Mouse (Mus musculus) spleen, postnatal 4 days (tissue): ENCODE measurements around the gene Gtdc1.

Source experiments
- DNase-seq, 2 experiments: peaks; one replicate each; pipeline ENCODE4 v3.0.0; 2022; ENCODE audit warnings: low spot score in 2 of 2

Gene Gtdc1

DNA sequence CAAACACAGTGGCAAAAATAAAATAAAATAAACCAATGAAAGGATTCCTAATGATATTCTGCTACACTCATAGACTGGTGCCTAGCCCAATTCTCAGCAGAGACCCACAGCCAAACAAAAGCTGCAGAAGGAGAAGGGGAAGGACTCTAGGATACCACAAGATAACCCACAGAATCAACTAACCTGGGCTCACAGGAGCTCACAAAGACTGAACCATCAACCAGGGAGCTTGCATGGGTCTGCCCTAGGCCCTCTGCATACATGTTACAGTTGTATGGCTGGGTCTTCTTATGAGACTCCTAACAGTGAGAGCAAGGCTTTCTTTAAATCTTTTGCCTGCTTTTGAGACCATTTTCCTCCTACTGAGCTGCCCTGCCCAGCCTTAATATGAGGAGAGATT lies 2.8 kb downstream of the Gtdc1 start:
- no peak for DNase-seq

DNA sequence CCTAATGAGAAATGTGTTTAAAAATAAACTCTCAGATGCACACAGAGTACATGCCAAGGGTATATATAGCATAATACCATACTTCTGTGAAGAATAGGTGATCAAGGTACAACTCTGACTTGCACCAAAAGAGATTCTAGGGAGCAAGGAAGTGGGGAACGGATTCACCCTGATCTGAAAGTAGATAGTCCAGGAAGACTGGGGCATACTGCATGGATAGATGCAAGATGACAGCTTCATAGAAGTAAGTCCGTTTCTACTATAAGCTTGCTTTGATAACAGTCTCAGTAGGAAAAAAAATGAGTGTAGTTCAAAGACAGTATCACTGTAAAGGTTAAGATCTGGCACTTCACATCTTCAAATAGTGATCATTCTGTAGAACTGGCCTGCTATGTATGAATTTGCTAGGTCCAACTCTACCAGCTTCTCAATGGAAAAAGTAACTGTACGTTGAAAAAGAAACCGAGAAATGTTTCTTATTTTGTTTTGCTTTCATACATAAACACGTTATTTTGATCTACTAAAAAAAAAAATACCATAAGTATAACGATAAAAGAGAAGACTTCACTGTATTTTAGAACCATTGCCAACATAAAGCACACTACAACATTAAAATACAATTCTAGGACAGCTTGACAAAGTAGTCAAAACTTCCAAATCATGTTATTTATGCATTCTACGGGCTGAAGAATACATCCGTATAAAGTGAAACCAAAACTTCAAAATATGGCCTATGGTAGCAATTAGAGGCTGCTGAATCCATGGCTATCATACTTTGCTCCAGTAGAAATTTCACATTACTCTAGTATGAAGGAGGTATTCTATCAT lies 4.2 kb downstream of the Gtdc1 start:
- DNase-seq: no peak

- DNase-seq: no peak
Measured at GRCm38 (mm10) chr2:44922500-44922899, 5.0 kb downstream of the Gtdc1 start.

DNA sequence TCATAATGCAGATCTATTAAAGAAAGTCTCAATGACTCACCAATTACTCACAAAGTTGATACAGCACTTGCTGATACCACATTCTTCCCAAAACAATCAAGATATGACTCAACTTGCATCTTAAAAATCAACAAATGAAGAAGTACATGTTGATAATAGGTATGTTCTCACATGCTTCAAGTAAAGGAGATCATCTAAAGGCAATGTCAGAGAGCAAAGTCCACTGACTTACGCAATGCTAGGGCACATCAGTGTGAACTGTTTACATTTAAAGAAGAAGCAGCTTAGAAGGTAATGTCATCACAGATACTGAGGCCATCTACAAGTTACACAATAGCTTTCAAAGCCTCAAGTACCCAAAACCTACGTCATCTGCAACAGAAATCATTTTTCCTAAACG lies 7.0 kb downstream of the Gtdc1 start:
- DNase-seq: no peak

DNA sequence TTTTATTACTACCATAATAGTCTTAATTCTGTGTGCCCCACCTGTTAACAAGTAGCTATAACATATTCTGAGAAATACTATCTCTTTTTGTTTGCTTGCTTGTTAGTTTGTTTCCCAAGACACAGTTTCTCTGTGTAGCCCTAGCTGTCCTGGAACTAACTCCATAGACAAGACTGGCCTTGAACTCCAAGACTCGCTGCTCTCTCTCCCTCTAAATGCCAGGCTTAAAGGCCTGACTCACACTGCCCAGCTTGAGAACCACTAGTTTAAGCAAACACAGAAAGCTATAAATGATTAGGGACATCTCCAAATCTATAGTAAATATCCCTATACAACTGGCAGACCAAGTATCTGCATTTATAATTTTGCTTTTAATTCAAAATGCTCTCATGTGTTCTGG lies 8.1 kb downstream of the Gtdc1 start:
- DNase-seq: no peak

GRCm38 (mm10) chr2:44918737-44919136 lies 8.7 kb downstream of the Gtdc1 start:
- no peak for DNase-seq

- no peak for DNase-seq
Measured at GRCm38 (mm10) chr2:44916286-44916685, 11.2 kb downstream of the Gtdc1 start.

DNA sequence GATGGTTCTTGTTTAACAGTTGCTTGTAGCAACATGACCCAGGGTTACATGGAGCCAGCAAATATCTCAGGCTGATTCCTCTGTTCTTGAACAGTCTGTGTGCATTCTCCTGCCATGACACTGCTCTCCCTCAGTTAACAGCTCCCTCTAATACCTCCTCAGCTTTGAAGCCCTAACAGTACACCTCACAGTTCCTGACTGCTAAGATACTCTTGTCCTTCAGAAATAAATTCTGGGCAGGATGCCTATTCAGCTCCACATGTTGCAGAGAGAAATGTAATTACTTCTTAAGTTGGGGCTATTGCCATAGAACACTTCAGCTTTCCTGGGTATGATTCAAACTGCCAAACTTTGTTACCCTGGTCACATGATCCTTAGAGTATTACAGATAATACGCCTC lies 29.7 kb downstream of the Gtdc1 start:
- DNase-seq: no peak

DNA sequence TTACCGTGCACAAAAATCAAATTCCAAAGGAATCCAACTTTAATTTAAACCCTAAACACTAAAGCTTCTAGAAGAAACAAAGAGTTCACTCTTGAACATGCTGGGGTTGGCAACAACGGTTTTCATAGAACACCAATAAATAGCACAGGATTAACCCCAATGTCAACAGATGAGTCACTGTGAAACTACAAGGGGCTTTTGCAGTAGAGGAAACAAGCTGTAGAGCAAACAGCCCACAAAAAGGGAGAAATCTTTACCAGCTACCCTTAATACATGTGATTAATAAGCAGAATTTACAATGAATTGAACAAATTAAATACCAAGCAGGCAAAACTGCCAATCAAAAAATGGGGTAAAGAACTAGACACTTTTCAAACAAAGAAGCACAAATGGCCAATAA lies 53.7 kb downstream of the Gtdc1 start:
- DNase-seq: no peak

GRCm38 (mm10) chr2:44864726-44865125 lies 62.7 kb downstream of the Gtdc1 start:
- DNase-seq: no peak

GRCm38 (mm10) chr2:44854475-44854874 lies 73.0 kb downstream of the Gtdc1 start:
- DNase-seq: no peak

GRCm38 (mm10) chr2:44849666-44850065 lies 77.8 kb downstream of the Gtdc1 start:
- DNase-seq: no peak

DNA sequence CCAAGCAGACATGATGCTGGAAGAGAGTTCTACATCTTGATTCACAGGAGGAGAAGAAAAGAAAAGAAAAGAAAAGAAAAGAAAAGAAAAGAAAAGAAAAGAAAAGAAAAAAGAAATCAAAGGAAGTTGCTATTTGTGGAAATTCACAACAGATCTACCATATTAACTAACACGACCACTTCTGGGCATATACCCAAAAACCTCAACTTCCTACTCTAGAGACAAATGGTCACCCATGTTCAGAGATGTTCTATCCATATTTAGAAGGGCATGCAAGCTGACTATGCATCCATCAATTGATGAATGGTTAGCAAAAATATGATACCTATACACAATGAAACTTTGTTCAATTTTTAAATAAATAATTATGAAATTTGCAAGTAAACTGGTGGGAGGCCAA lies 79.3 kb downstream of the Gtdc1 start:
- DNase-seq: no peak

- DNase-seq: no peak
Measured at GRCm38 (mm10) chr2:44845424-44845823, 82.0 kb downstream of the Gtdc1 start.

DNA sequence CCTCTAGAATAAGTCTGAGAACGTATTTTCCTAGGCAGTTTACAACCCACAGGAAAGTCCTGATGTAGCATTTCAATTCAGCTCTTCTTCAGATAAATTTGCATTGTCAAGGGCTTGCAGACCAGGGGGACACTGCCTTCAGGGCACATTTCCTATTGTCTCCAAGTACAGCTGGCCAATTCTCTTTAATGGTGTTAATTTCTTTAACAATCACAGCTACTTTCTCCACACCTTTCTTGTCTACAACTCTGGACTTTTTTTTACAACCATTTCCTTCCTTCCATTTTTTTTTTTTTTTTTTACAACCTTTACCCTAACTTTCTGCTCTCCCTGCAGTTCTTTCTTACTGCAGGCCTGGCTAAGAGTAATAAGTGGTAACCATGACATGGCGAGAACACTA lies 97.7 kb downstream of the Gtdc1 start:
- no peak for DNase-seq

DNA sequence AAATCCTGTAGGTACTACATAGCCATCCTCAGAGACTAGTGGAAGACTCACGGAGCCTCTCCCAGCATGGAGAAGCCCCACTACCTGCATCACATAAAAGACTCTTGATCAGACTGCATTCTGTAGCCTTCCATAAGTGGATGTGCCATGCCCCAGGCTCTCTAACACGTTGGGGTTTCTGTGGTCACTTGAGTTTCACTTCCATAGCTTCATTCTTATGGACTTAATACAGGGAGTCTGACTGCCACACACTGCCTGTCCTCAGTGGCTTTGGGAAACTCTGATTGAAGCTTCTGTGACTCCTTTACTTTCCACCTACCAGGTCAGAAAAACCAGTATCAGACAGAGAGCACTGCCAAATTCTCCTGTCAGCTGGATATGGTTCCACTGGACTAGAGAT lies 98.1 kb downstream of the Gtdc1 start:
- DNase-seq: no peak

- no peak for DNase-seq
Measured at GRCm38 (mm10) chr2:44826609-44827008, 100.8 kb downstream of the Gtdc1 start.

DNA sequence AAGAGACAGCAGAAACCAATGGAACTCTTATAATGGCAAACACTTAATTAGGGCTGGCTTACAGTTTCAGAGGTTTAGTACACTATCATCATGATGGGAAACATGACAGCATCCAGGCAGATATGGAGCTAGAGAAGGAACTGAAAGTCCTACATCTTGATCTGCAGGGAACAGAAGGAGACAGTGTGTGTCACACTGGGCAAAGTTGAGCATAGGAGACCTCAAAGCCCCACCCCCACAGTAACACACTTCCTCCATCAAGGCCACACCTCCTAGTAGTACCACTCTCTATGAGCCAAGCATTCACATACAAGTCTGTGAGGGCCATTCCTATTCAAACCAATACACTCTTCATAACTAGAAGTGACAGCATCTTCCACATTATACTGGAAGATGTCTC lies 109.7 kb downstream of the Gtdc1 start:
- DNase-seq: no peak

DNA sequence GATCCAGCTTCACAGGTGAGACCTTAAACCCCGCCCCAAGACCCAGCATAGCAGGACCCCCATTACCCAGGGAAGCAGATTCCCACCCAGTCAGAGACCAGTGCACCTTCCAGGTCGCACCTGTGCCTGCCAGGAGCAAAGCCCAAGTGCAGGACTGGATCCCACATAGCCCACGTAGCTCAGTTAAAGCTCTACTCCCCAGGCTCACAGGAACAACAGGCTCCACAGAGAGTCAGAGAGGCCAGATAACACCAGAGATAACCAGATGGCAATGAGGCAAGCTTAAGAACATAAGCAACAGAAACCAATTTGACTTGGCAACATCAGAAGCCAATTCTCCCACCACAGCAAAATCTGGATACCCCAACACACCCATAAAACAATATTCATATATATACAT lies 113.7 kb downstream of the Gtdc1 start:
- no peak for DNase-seq

- DNase-seq: no peak
Measured at GRCm38 (mm10) chr2:44804497-44804896, 123.0 kb downstream of the Gtdc1 start.

DNA sequence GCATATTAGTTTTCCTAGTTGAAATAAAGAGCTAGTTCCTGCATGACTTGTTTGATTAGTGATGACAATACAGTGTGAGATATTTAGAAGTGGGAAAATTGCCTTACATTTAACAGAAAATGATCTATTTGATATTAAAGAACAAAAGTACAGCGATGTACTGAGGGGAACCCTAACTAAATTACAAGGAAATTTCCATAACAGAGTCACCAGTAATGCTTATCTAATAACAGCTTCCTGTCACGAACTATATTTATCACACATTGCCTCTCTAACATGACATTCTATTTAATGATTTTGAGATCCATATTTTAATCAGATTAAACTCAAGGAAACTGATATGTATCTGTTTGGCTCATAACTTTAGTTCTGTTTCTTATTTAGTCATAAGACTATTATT lies 126.1 kb downstream of the Gtdc1 start:
- no peak for DNase-seq

DNA sequence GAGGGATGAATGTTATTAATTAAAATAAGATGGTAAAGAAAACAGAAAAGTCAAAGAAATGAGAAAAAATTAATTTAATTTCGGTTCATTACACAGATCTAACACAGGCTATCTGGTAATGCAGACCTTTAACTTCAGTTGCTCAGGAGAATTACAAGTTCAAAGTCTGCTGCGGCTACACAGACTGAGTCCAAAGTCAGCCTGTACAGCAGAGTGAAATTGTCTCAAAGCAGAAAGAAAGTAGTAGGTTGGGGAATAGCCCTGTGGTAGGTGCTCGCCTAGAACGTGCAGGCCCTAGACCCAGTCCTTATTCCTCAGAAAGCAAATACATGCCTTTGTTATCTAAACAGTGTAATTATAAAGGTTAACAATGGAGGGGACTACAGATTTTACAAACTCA lies 135.6 kb downstream of the Gtdc1 start:
- no peak for DNase-seq

DNA sequence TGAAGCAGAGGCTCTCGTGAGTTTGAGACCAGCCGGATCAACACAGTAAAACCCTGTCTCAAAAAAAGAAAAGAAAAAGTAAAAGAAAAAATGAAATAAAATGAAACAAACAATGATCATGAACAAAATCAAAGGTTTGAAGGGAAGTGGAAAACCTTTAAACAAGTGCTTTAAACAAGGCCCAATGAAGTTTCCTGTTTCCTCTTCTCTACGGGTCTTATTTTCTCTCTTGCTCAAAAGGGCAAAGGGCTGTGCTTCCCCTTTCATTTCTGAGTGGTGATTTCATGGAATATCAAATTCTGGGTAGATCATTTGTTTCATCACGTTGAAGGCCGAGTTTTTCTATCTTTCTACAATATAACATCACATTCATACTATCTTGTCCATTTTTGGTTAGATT lies 136.3 kb downstream of the Gtdc1 start:
- DNase-seq: no peak

DNA sequence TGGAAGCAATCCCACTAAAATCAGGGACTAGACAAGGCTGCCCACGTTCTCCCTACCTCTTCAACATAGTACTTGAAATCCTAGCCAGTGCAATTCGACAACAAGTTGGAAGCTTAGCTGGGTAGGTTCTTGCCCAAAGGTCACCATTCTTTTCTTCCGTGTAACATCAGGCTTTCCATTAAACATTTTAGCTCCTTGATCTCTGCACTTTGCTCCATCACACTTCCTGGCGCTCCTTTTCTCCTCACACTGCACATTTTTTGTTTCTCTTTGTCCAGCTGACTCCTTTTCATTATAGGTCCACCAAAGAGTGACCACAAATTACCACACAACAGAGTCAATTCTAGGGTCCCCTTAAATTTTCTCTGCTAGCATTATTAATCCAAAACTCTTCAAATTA lies 144.7 kb downstream of the Gtdc1 start:
- no peak for DNase-seq
